Mouse (Mus musculus): ENCODE results near the gene Lrrc8d. TPM values are rescaled to one million over a fixed set of nuclear protein-coding genes. Genes with fewer than 3 reads are reported as not detected.

Lrrc8d gene
- polyA plus RNA-seq, 1 experiment from 2014 or later = 19.2 TPM

- no peak overlapping the region for H3K9ac ChIP-seq (ENCODE audit: low read length)
- no peak for ATAC-seq (replicated peaks; ENCODE audit: low FRiP score, low TSS enrichment, low read depth)
- H3K4me1 ChIP-seq (replicated peaks; ENCODE audit: control insufficient read depth, insufficient read depth, low read length) = peaks cover 22% of the 10 kb centered on the region
- H3K36me3 ChIP-seq (ENCODE audit: control insufficient read depth, insufficient read depth, low read length) = no peaks in the 10 kb centered on the region
- H3K27ac ChIP-seq (ENCODE audit: low read depth) = no peak overlapping the region
- no peaks in the 10 kb centered on the region for H3K9me3 ChIP-seq (ENCODE audit: control insufficient read depth, low read length)
- no peak overlapping the region for H3K4me3 ChIP-seq (ENCODE audit: low read depth, low read length)
- 74% methylated on average over 4 of the region's 4 CpGs for WGBS
- H3K27me3 ChIP-seq (replicated peaks; ENCODE audit: control insufficient read depth, insufficient read depth, low read length) = no peaks in the 10 kb centered on the region
- DNase-seq (ENCODE audit: low spot score) = no peak
- H3K4me2 ChIP-seq (ENCODE audit: low read length) = no peak overlapping the region
Observed at GRCm38 (mm10) chr5:105798421-105798820, 98.7 kb downstream of the Lrrc8d start.

- DNase-seq (ENCODE audit: low spot score) (no peak), ATAC-seq (replicated peaks; ENCODE audit: low FRiP score, low TSS enrichment, low read depth) (peak; percentile 31; the same call in 1 of the 2 replicates)
- Histone ChIP-seq H3K9me3 (ENCODE audit: control insufficient read depth, low read length) (no peaks in the 10 kb centered on the region), H3K27ac (ENCODE audit: low read depth) (peak overlapping the region; percentile 48; the same call in 1 of the 2 replicates), H3K4me1 (replicated peaks; ENCODE audit: control insufficient read depth, insufficient read depth, low read length) (peaks cover 19% of the 10 kb centered on the region), H3K27me3 (replicated peaks; ENCODE audit: control insufficient read depth, insufficient read depth, low read length) (no peaks in the 10 kb centered on the region), H3K36me3 (ENCODE audit: control insufficient read depth, insufficient read depth, low read length) (no peaks in the 10 kb centered on the region), H3K4me2 (ENCODE audit: low read length) (no peak overlapping the region), H3K4me3 (ENCODE audit: low read depth, low read length) (no peak overlapping the region), H3K9ac (ENCODE audit: low read length) (no peak overlapping the region)
- WGBS = 24% methylated on average over 13 of the region's 13 CpGs
Observed at GRCm38 (mm10) chr5:105799850-105800635, 100.3 kb downstream of the Lrrc8d start.

- H3K4me1 ChIP-seq (replicated peaks; ENCODE audit: control insufficient read depth, insufficient read depth, low read length) = peaks cover 19% of the 10 kb centered on the region
- H3K4me2 ChIP-seq (ENCODE audit: low read length) = no peak overlapping the region
- no peaks in the 10 kb centered on the region for H3K27me3 ChIP-seq (replicated peaks; ENCODE audit: control insufficient read depth, insufficient read depth, low read length)
- H3K9me3 ChIP-seq (ENCODE audit: control insufficient read depth, low read length) = no peaks in the 10 kb centered on the region
- no peak overlapping the region for H3K4me3 ChIP-seq (ENCODE audit: low read depth, low read length)
- H3K9ac ChIP-seq (ENCODE audit: low read length) = no peak overlapping the region
- H3K27ac ChIP-seq (ENCODE audit: low read depth) = peak overlapping the region; percentile 47; the same call in 1 of the 2 replicates
- no peak for DNase-seq (ENCODE audit: low spot score)
- WGBS = 49% methylated on average over 10 of the region's 10 CpGs
- ATAC-seq (replicated peaks; ENCODE audit: low FRiP score, low TSS enrichment, low read depth) = peak; percentile 54
- H3K36me3 ChIP-seq (ENCODE audit: control insufficient read depth, insufficient read depth, low read length) = no peaks in the 10 kb centered on the region
Observed at GRCm38 (mm10) chr5:105801031-105801529, 101.3 kb downstream of the Lrrc8d start.

- H3K36me3 ChIP-seq (ENCODE audit: control insufficient read depth, insufficient read depth, low read length) = no peaks in the 10 kb centered on the region
- ATAC-seq (replicated peaks; ENCODE audit: low FRiP score, low TSS enrichment, low read depth) (no peak), DNase-seq (ENCODE audit: low spot score) (no peak)
- no peak overlapping the region for H3K9ac ChIP-seq (ENCODE audit: low read length)
- no peaks in the 10 kb centered on the region for H3K27me3 ChIP-seq (replicated peaks; ENCODE audit: control insufficient read depth, insufficient read depth, low read length)
- H3K4me3 ChIP-seq (ENCODE audit: low read depth, low read length) = no peak overlapping the region
- H3K9me3 ChIP-seq (ENCODE audit: control insufficient read depth, low read length) = no peaks in the 10 kb centered on the region
- no peak overlapping the region for H3K27ac ChIP-seq (ENCODE audit: low read depth)
- no peak overlapping the region for H3K4me2 ChIP-seq (ENCODE audit: low read length)
- WGBS = 82% methylated on average over 12 of the region's 12 CpGs
- H3K4me1 ChIP-seq (replicated peaks; ENCODE audit: control insufficient read depth, insufficient read depth, low read length) = peaks cover 7% of the 10 kb centered on the region
Observed at GRCm38 (mm10) chr5:105805955-105806354, 106.2 kb downstream of the Lrrc8d start.

GRCm38 (mm10) chr5:105807461-105807860 is 107.7 kb downstream of the Lrrc8d start:
- H3K27ac ChIP-seq (ENCODE audit: low read depth) = no peak overlapping the region
- H3K27me3 ChIP-seq (replicated peaks; ENCODE audit: control insufficient read depth, insufficient read depth, low read length) = no peaks in the 10 kb centered on the region
- H3K9ac ChIP-seq (ENCODE audit: low read length) = no peak overlapping the region
- no peak for DNase-seq (ENCODE audit: low spot score)
- 62% methylated on average over 7 of the region's 7 CpGs for WGBS
- H3K36me3 ChIP-seq (ENCODE audit: control insufficient read depth, insufficient read depth, low read length) = peaks cover 9% of the 10 kb centered on the region
- ATAC-seq (replicated peaks; ENCODE audit: low FRiP score, low TSS enrichment, low read depth) = no peak
- no peak overlapping the region for H3K4me3 ChIP-seq (ENCODE audit: low read depth, low read length)
- no peaks in the 10 kb centered on the region for H3K4me1 ChIP-seq (replicated peaks; ENCODE audit: control insufficient read depth, insufficient read depth, low read length)
- peaks cover 4% of the 10 kb centered on the region for H3K9me3 ChIP-seq (ENCODE audit: control insufficient read depth, low read length)
- H3K4me2 ChIP-seq (ENCODE audit: low read length) = no peak overlapping the region

- no peak overlapping the region for H3K4me2 ChIP-seq (ENCODE audit: low read length)
- DNase-seq (ENCODE audit: low spot score) = no peak
- no peak overlapping the region for H3K27ac ChIP-seq (ENCODE audit: low read depth)
- ATAC-seq (replicated peaks; ENCODE audit: low FRiP score, low TSS enrichment, low read depth) = no peak
- no peaks in the 10 kb centered on the region for H3K4me1 ChIP-seq (replicated peaks; ENCODE audit: control insufficient read depth, insufficient read depth, low read length)
- H3K36me3 ChIP-seq (ENCODE audit: control insufficient read depth, insufficient read depth, low read length) = peaks cover 25% of the 10 kb centered on the region
- no peak overlapping the region for H3K9ac ChIP-seq (ENCODE audit: low read length)
- no peaks in the 10 kb centered on the region for H3K27me3 ChIP-seq (replicated peaks; ENCODE audit: control insufficient read depth, insufficient read depth, low read length)
- peaks cover 15% of the 10 kb centered on the region for H3K9me3 ChIP-seq (ENCODE audit: control insufficient read depth, low read length)
- 78% methylated on average over 11 of the region's 11 CpGs for WGBS
- no peak overlapping the region for H3K4me3 ChIP-seq (ENCODE audit: low read depth, low read length)
Observed at GRCm38 (mm10) chr5:105809056-105809455, 109.3 kb downstream of the Lrrc8d start.

GRCm38 (mm10) chr5:105813036-105813435 is 113.3 kb downstream of the Lrrc8d start:
- no peaks in the 10 kb centered on the region for H3K27me3 ChIP-seq (replicated peaks; ENCODE audit: control insufficient read depth, insufficient read depth, low read length)
- H3K4me2 ChIP-seq (ENCODE audit: low read length) = no peak overlapping the region
- no peaks in the 10 kb centered on the region for H3K4me1 ChIP-seq (replicated peaks; ENCODE audit: control insufficient read depth, insufficient read depth, low read length)
- H3K4me3 ChIP-seq (ENCODE audit: low read depth, low read length) = no peak overlapping the region
- no peak overlapping the region for H3K27ac ChIP-seq (ENCODE audit: low read depth)
- DNase-seq (ENCODE audit: low spot score) (no peak), ATAC-seq (replicated peaks; ENCODE audit: low FRiP score, low TSS enrichment, low read depth) (no peak)
- peaks cover 15% of the 10 kb centered on the region for H3K9me3 ChIP-seq (ENCODE audit: control insufficient read depth, low read length)
- H3K9ac ChIP-seq (ENCODE audit: low read length) = no peak overlapping the region
- peaks cover 25% of the 10 kb centered on the region for H3K36me3 ChIP-seq (ENCODE audit: control insufficient read depth, insufficient read depth, low read length)
- 97% methylated on average over 14 of the region's 14 CpGs for WGBS

DNA sequence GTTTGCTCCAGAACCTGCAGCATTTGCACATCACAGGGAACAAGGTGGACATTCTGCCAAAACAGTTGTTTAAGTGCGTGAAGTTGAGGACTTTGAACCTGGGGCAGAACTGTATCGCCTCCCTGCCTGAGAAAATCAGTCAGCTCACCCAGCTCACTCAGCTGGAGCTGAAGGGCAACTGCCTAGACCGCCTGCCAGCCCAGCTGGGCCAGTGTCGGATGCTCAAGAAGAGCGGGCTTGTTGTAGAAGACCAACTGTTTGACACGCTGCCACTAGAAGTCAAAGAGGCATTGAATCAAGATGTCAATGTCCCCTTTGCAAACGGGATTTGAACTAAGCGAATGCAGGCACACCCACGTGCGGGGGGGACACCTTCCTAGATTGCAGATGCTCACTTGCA is 114.2 kb downstream of the Lrrc8d start:
- no peak overlapping the region for H3K4me3 ChIP-seq (ENCODE audit: low read depth, low read length)
- H3K36me3 ChIP-seq (ENCODE audit: control insufficient read depth, insufficient read depth, low read length) = peaks cover 25% of the 10 kb centered on the region
- WGBS = 90% methylated on average over 10 of the region's 10 CpGs
- H3K4me2 ChIP-seq (ENCODE audit: low read length) = no peak overlapping the region
- H3K27me3 ChIP-seq (replicated peaks; ENCODE audit: control insufficient read depth, insufficient read depth, low read length) = no peaks in the 10 kb centered on the region
- no peak overlapping the region for H3K9ac ChIP-seq (ENCODE audit: low read length)
- H3K9me3 ChIP-seq (ENCODE audit: control insufficient read depth, low read length) = peaks cover 15% of the 10 kb centered on the region
- DNase-seq (ENCODE audit: low spot score) = no peak
- ATAC-seq (replicated peaks; ENCODE audit: low FRiP score, low TSS enrichment, low read depth) = no peak
- H3K27ac ChIP-seq (ENCODE audit: low read depth) = no peak overlapping the region
- H3K4me1 ChIP-seq (replicated peaks; ENCODE audit: control insufficient read depth, insufficient read depth, low read length) = no peaks in the 10 kb centered on the region

DNA sequence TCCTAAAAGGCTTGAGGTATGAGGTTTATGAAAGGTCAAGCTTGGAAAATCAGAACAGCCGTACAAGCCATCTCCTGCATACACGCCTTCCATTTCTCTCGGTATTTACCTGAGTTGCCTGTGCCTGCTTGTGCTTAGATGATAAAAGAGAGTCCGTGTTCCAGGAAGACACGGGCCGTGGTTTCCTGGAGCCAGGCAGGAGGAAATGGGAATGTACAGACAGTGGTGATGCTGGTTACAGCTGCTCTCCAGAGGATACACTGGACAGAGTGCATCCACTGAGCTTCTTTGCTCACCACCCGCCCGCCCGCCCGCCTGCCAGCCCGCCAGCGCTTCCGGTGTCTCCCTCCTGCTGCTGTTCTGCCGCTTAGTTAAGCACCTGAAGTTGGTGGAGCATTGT is 116.3 kb downstream of the Lrrc8d start:
- no peak for ATAC-seq (replicated peaks; ENCODE audit: low FRiP score, low TSS enrichment, low read depth)
- no peak for DNase-seq (ENCODE audit: low spot score)
- no peak overlapping the region for H3K4me3 ChIP-seq (ENCODE audit: low read depth, low read length)
- 84% methylated on average over 14 of the region's 14 CpGs for WGBS
- peaks cover 15% of the 10 kb centered on the region for H3K9me3 ChIP-seq (ENCODE audit: control insufficient read depth, low read length)
- H3K4me2 ChIP-seq (ENCODE audit: low read length) = no peak overlapping the region
- no peak overlapping the region for H3K27ac ChIP-seq (ENCODE audit: low read depth)
- no peaks in the 10 kb centered on the region for H3K27me3 ChIP-seq (replicated peaks; ENCODE audit: control insufficient read depth, insufficient read depth, low read length)
- H3K4me1 ChIP-seq (replicated peaks; ENCODE audit: control insufficient read depth, insufficient read depth, low read length) = no peaks in the 10 kb centered on the region
- no peak overlapping the region for H3K9ac ChIP-seq (ENCODE audit: low read length)
- peaks cover 25% of the 10 kb centered on the region for H3K36me3 ChIP-seq (ENCODE audit: control insufficient read depth, insufficient read depth, low read length)
